27 mouse cellular contexts compared by ENCODE assay signal in genomic region chr7:96369947-96370346, GRCm38 (mm10).
A peak's percentile ranks its signal among the peaks of the same experiment; 100 is the strongest.
DNase-seq lines count a peak whose midpoint lies in the region; ATAC-seq and TF ChIP-seq lines count a peak whose summit lies in the region.
"Had no signal": no experiment of that assay in that cellular context is flagged by ENCODE, and none has a peak within 500 bp of the region (broad histone marks: within the 10 kb centered on the region; RNA-seq: fewer than 3 reads in every experiment).

No protein-coding gene starts in this region.

- DNase-seq in frontal cortex, postnatal 14 days (ENCODE audit: low spot score in 2 of 2): no peak
- peak; percentile 21 for DNase-seq in kidney, adult 2 months
- no peak for DNase-seq in forebrain, embryonic 10.5 days (ENCODE audit: extremely low spot score, low spot score)
- DNase-seq: adrenal gland, adult 8-10 months; adrenal gland, postnatal 14 days; adrenal gland, postnatal 36 days; B cell, adult 2 months; cerebellum, adult 11 months; cerebellum, adult 18-20 months; cerebellum, adult 8-10 months; cerebellum, adult 9-11 months; cerebellum, postnatal 14 days; cerebellum, postnatal 36 days; embryo, embryonic 11 days; forebrain, postnatal 0 days had no signal

- no peak overlapping the region for H3K27ac ChIP-seq in kidney, adult 2 months (ENCODE audit: insufficient read depth, low read depth, low read length)
- H3K27ac ChIP-seq in kidney, embryonic 16.5 days (ENCODE audit: low read length): no peak overlapping the region
- H3K27ac ChIP-seq in forebrain, embryonic 10.5 days: no peak overlapping the region
- H3K27ac ChIP-seq: embryonic facial prominence, embryonic 13.5 days; embryonic facial prominence, embryonic 15.5 days; forebrain, embryonic 13.5 days; forebrain, embryonic 15.5 days had no signal

- H3K4me2 ChIP-seq in kidney, embryonic 16.5 days (replicated peaks; ENCODE audit: low read depth, low read length): no peak overlapping the region
- H3K4me2 ChIP-seq: embryonic facial prominence, embryonic 13.5 days; embryonic facial prominence, embryonic 15.5 days; forebrain, embryonic 13.5 days; forebrain, embryonic 15.5 days had no signal

- H3K9ac ChIP-seq in kidney, embryonic 16.5 days (replicated peaks; ENCODE audit: low read length): no peak overlapping the region
- H3K9ac ChIP-seq: embryonic facial prominence, embryonic 13.5 days; embryonic facial prominence, embryonic 15.5 days; forebrain, embryonic 13.5 days; forebrain, embryonic 15.5 days; forebrain, postnatal 0 days had no signal

- H3K27me3 ChIP-seq in kidney, adult 2 months (replicated peaks; ENCODE audit: control insufficient read depth, insufficient read depth, low read length): no peaks in the 10 kb centered on the region
- no peaks in the 10 kb centered on the region for H3K27me3 ChIP-seq in kidney, embryonic 16.5 days (ENCODE audit: insufficient read depth, low read length)
- no peaks in the 10 kb centered on the region for H3K27me3 ChIP-seq in forebrain, embryonic 10.5 days (ENCODE audit: poor library complexity, severe bottlenecking)
- H3K27me3 ChIP-seq: CH12.LX; embryonic facial prominence, embryonic 13.5 days; embryonic facial prominence, embryonic 15.5 days; forebrain, embryonic 13.5 days; forebrain, embryonic 15.5 days; Patski had no signal

- ATAC-seq in frontal cortex, adult (ENCODE audit: low TSS enrichment): peak; percentile 69
- ATAC-seq in kidney, embryonic 16.5 days (ENCODE audit: low FRiP score, low TSS enrichment): no peak
- ATAC-seq: activated CD4-positive, CD25-positive, alpha-beta regulatory T cell, adult 4 months; CD4-positive, CD25-positive, alpha-beta regulatory T cell, adult 4 months; forebrain, embryonic 13.5 days; forebrain, embryonic 15.5 days; forebrain, postnatal 0 days; Patski had no signal

- TF ChIP-seq CTCF in kidney, adult 2 months (conservative IDR thresholded peaks at IDR 0.05; ENCODE audit: insufficient read depth, insufficient read length, low read depth, low read length): no peak

- H3K4me3 ChIP-seq in kidney, adult 2 months (ENCODE audit: insufficient read depth, low read depth, low read length): no peak overlapping the region
- H3K4me3 ChIP-seq in kidney, embryonic 16.5 days (ENCODE audit: low read length): no peak overlapping the region
- no peak overlapping the region for H3K4me3 ChIP-seq in forebrain, embryonic 10.5 days
- H3K4me3 ChIP-seq: embryonic facial prominence, embryonic 13.5 days; embryonic facial prominence, embryonic 15.5 days; erythroblast, embryonic 14.5 days; forebrain, embryonic 13.5 days; forebrain, embryonic 15.5 days had no signal

- no peaks in the 10 kb centered on the region for H3K36me3 ChIP-seq in kidney, adult 2 months (ENCODE audit: control insufficient read depth, insufficient read depth, low read length)
- H3K36me3 ChIP-seq in kidney, embryonic 16.5 days (ENCODE audit: insufficient read depth, low read length): no peaks in the 10 kb centered on the region
- no peaks in the 10 kb centered on the region; the same call in 1 of the 2 replicates for H3K36me3 ChIP-seq in forebrain, embryonic 10.5 days (replicated peaks)
- H3K36me3 ChIP-seq: embryonic facial prominence, embryonic 13.5 days; embryonic facial prominence, embryonic 15.5 days; forebrain, embryonic 15.5 days; G1E had no signal

- no peaks in the 10 kb centered on the region for H3K4me1 ChIP-seq in kidney, adult 2 months (ENCODE audit: control insufficient read depth, insufficient read depth, low read length)
- H3K4me1 ChIP-seq in kidney, embryonic 16.5 days (ENCODE audit: insufficient read depth, low read length): 0 out of 2 replicates have a peak, but pooled peaks cover under 1% of the 10 kb centered on the region
- H3K4me1 ChIP-seq in forebrain, embryonic 10.5 days: peaks cover 18% of the 10 kb centered on the region

- 80% methylated on average over 4 of the region's 4 CpGs for WGBS in kidney, adult 2 months
- WGBS in kidney, embryonic 16.5 days: 92% methylated on average over 4 of the region's 4 CpGs
- WGBS in forebrain, embryonic 10.5 days: 95% methylated on average over 4 of the region's 4 CpGs

- no peak for TF ChIP-seq POLR2A in kidney, adult 2 months (IDR thresholded peaks at IDR 0.05; ENCODE audit: low read depth, low read length)

- H3K9me3 ChIP-seq in kidney, embryonic 16.5 days (ENCODE audit: low read length): no peaks in the 10 kb centered on the region
- no peaks in the 10 kb centered on the region for H3K9me3 ChIP-seq in forebrain, embryonic 10.5 days
- H3K9me3 ChIP-seq: embryonic facial prominence, embryonic 13.5 days; embryonic facial prominence, embryonic 15.5 days; forebrain, embryonic 13.5 days; forebrain, embryonic 15.5 days had no signal
